Mouse (Mus musculus) hindbrain, embryonic 11.5 days (tissue): ENCODE data around the gene Ror1. TPM values are rescaled to one million over a fixed set of nuclear protein-coding genes. Genes with fewer than 3 reads are reported as not detected.

Experiments used
- ATAC-seq: fragments of 200-750 bp; cut with Nextera tagmentation; 2 replicates; pipeline ENCODE4 v1.8.0; 2017; ENCODE audit warnings: mild to moderate bottlenecking, moderate TSS enrichment, moderate library complexity; ENCODE audit not compliant: low FRiP score
- DNase-seq: peaks from one replicate; pipeline ENCODE4 v3.0.0-alpha.2; 2015; ENCODE audit warnings: low spot score
- H3K27ac ChIP-seq: fragments of 300-500 bp; sonication (generic); 2 replicates; pipeline ENCODE4 v1.5.1; 2014; ENCODE audit warnings: mild to moderate bottlenecking, low read depth, low read length
- H3K27me3 ChIP-seq: fragments of 300-500 bp; sonication (generic); 2 replicates; pipeline ENCODE4 v1.6.1; 2014; ENCODE audit warnings: mild to moderate bottlenecking, low read length, moderate library complexity, mixed read lengths; ENCODE audit not compliant: control insufficient read depth, insufficient read depth
- H3K36me3 ChIP-seq: fragments of 300-500 bp; sonication (generic); 2 replicates; pipeline ENCODE4 v1.6.1; 2014; ENCODE audit warnings: mild to moderate bottlenecking, low read length, moderate library complexity, mixed read lengths; ENCODE audit not compliant: control insufficient read depth, insufficient read depth
- H3K4me1 ChIP-seq: fragments of 300-500 bp; sonication (generic); replicated peaks from 2 replicates; pipeline ENCODE4 v1.6.1; 2014; ENCODE audit warnings: low read length, mixed read lengths; ENCODE audit not compliant: control insufficient read depth, insufficient read depth
- H3K4me2 ChIP-seq: fragments of 300-500 bp; sonication (generic); replicated peaks from 2 replicates; pipeline ENCODE4 v1.6.1; 2014; ENCODE audit warnings: mild to moderate bottlenecking, low read depth, low read length
- H3K4me3 ChIP-seq: fragments of 300-500 bp; sonication (generic); 2 replicates; pipeline ENCODE4 v1.5.1; 2014; ENCODE audit warnings: low read depth, low read length
- H3K9ac ChIP-seq: fragments of 300-500 bp; sonication (generic); 2 replicates; pipeline ENCODE4 v1.6.1; 2014; ENCODE audit warnings: low read depth, low read length
- H3K9me3 ChIP-seq: fragments of 300-500 bp; sonication (generic); 2 replicates; pipeline ENCODE4 v1.6.1; 2016; ENCODE audit warnings: low read length; ENCODE audit not compliant: control insufficient read depth
- WGBS: fragments of 180-500 bp; shearing (Covaris S2); extraction: QIAGEN DNeasy Blood & Tissue Kit; methylation state at CpG from one replicate; pipeline ENCODE4 v1.1.7; 2014; 5-methylcytosine and 5-hydroxymethylcytosine counted together
- polyA plus RNA-seq: library from polyadenylated mRNA; unstranded; fragments of >200 nt; fragmentation: Nextera tagmentation; extraction: Ambion mirVana; gene quantifications from 2 replicates; pipeline ENCODE4 v1.2.1, GENCODE M21; 2014

Ror1 gene
- polyA plus RNA-seq, 1 experiment from 2014 or later = 5.7 TPM

- H3K4me2 ChIP-seq = no peak overlapping the region
- H3K27me3 ChIP-seq = no peaks in the 10 kb centered on the region
- ATAC-seq = no peak
- no peak overlapping the region for H3K9ac ChIP-seq
- 46% methylated on average over 4 of the region's 4 CpGs for WGBS
- H3K9me3 ChIP-seq = no peaks in the 10 kb centered on the region
- no peak for DNase-seq
- no peak overlapping the region for H3K4me3 ChIP-seq
- H3K4me1 ChIP-seq = no peaks in the 10 kb centered on the region
- H3K27ac ChIP-seq = no peak overlapping the region
- no peaks in the 10 kb centered on the region for H3K36me3 ChIP-seq
Measured at GRCm38 (mm10) chr4:100328361-100328970, 232.9 kb downstream of the Ror1 start.

GRCm38 (mm10) chr4:100335168-100335567 is 239.6 kb downstream of the Ror1 start:
- Histone ChIP-seq H3K4me2 (no peak overlapping the region), H3K4me3 (no peak overlapping the region), H3K27me3 (no peaks in the 10 kb centered on the region), H3K27ac (no peak overlapping the region), H3K36me3 (no peaks in the 10 kb centered on the region), H3K9me3 (no peaks in the 10 kb centered on the region), H3K4me1 (no peaks in the 10 kb centered on the region), H3K9ac (no peak overlapping the region)
- ATAC-seq = no peak
- DNase-seq = no peak
- WGBS = 73% methylated on average over 2 of the region's 2 CpGs

GRCm38 (mm10) chr4:100347791-100348190 is 252.2 kb downstream of the Ror1 start:
- 83% methylated on average over 3 of the region's 3 CpGs for WGBS
- no peaks in the 10 kb centered on the region for H3K27me3 ChIP-seq
- H3K9ac ChIP-seq = no peak overlapping the region
- H3K4me1 ChIP-seq = no peaks in the 10 kb centered on the region
- H3K9me3 ChIP-seq = no peaks in the 10 kb centered on the region
- no peak for DNase-seq
- ATAC-seq = no peak
- no peak overlapping the region for H3K27ac ChIP-seq
- no peak overlapping the region for H3K4me2 ChIP-seq
- no peaks in the 10 kb centered on the region for H3K36me3 ChIP-seq
- H3K4me3 ChIP-seq = no peak overlapping the region

GRCm38 (mm10) chr4:100350106-100350795 is 254.7 kb downstream of the Ror1 start:
- 88% methylated on average over 7 of the region's 7 CpGs for WGBS
- no peak overlapping the region for H3K4me3 ChIP-seq
- ATAC-seq (no peak), DNase-seq (no peak)
- no peaks in the 10 kb centered on the region for H3K4me1 ChIP-seq
- H3K4me2 ChIP-seq = no peak overlapping the region
- no peaks in the 10 kb centered on the region for H3K36me3 ChIP-seq
- H3K27ac ChIP-seq = no peak overlapping the region
- H3K27me3 ChIP-seq = no peaks in the 10 kb centered on the region
- H3K9ac ChIP-seq = no peak overlapping the region
- H3K9me3 ChIP-seq = no peaks in the 10 kb centered on the region

GRCm38 (mm10) chr4:100351797-100352290 is 256.3 kb downstream of the Ror1 start:
- Histone ChIP-seq H3K27me3 (no peaks in the 10 kb centered on the region), H3K4me2 (no peak overlapping the region), H3K4me3 (no peak overlapping the region), H3K36me3 (no peaks in the 10 kb centered on the region), H3K27ac (no peak overlapping the region), H3K9ac (no peak overlapping the region), H3K9me3 (no peaks in the 10 kb centered on the region), H3K4me1 (no peaks in the 10 kb centered on the region)
- ATAC-seq (no peak), DNase-seq (no peak)

- ATAC-seq = no peak
Measured at GRCm38 (mm10) chr4:100355566-100355965, 260.0 kb downstream of the Ror1 start.

GRCm38 (mm10) chr4:100357881-100358589 is 262.4 kb downstream of the Ror1 start:
- H3K36me3 ChIP-seq = no peaks in the 10 kb centered on the region
- WGBS = 87% methylated on average over 4 of the region's 4 CpGs
- DNase-seq = no peak
- no peaks in the 10 kb centered on the region for H3K9me3 ChIP-seq
- no peak overlapping the region for H3K4me2 ChIP-seq
- no peak overlapping the region for H3K4me3 ChIP-seq
- no peaks in the 10 kb centered on the region for H3K4me1 ChIP-seq
- no peak overlapping the region for H3K9ac ChIP-seq
- ATAC-seq = no peak
- H3K27ac ChIP-seq = no peak overlapping the region
- H3K27me3 ChIP-seq = no peaks in the 10 kb centered on the region

More at GRCm38 (mm10) chr4:100355566-100355965, 260.0 kb downstream of the Ror1 start:
- WGBS = 53% methylated on average over 5 of the region's 5 CpGs
- Histone ChIP-seq H3K9ac (no peak overlapping the region), H3K4me2 (no peak overlapping the region), H3K4me3 (no peak overlapping the region), H3K27ac (no peak overlapping the region), H3K4me1 (no peaks in the 10 kb centered on the region), H3K36me3 (no peaks in the 10 kb centered on the region), H3K27me3 (no peaks in the 10 kb centered on the region), H3K9me3 (no peaks in the 10 kb centered on the region)
- no peak for DNase-seq

- Histone ChIP-seq H3K27me3 (no peaks in the 10 kb centered on the region), H3K4me2 (no peak overlapping the region), H3K4me3 (no peak overlapping the region), H3K36me3 (no peaks in the 10 kb centered on the region), H3K9ac (no peak overlapping the region), H3K9me3 (no peaks in the 10 kb centered on the region), H3K4me1 (no peaks in the 10 kb centered on the region), H3K27ac (no peak overlapping the region)
- no peak for ATAC-seq
- DNase-seq = no peak
- 94% methylated on average over 7 of the region's 7 CpGs for WGBS
Measured at GRCm38 (mm10) chr4:100363666-100364065, 268.1 kb downstream of the Ror1 start.
